Mouse (Mus musculus): ENCODE data around the gene Serpinb1c. TPM values are rescaled to one million over a fixed set of nuclear protein-coding genes. Genes with fewer than 3 reads are reported as not detected.
A peak's percentile ranks its signal among the peaks of the same experiment; 100 is the strongest.

The Serpinb1c gene
- polyA plus RNA-seq, 1 experiment = not detected

GRCm38 (mm10) chr13:32924578-32925360 lies 26.8 kb upstream of the Serpinb1c start:
- no peaks in the 10 kb centered on the region for H3K36me3 ChIP-seq (ENCODE audit: control insufficient read depth, insufficient read depth, low read length)
- H3K27me3 ChIP-seq (ENCODE audit: control insufficient read depth, insufficient read depth, low read length) = no peaks in the 10 kb centered on the region
- DNase-seq = no peak
- H3K4me1 ChIP-seq (replicated peaks; ENCODE audit: control insufficient read depth, insufficient read depth, low read length) = peaks cover 5% of the 10 kb centered on the region
- no peak overlapping the region for H3K27ac ChIP-seq (ENCODE audit: control insufficient read depth, insufficient read depth, low read length)
- WGBS = 88% methylated on average over 7 of the region's 7 CpGs
- no peak for TF ChIP-seq POLR2A (IDR thresholded peaks at IDR 0.05; ENCODE audit: control insufficient read depth, extremely low read depth, insufficient read depth, low read length, poor library complexity)
- no peak for TF ChIP-seq CTCF (IDR thresholded peaks at IDR 0.05; ENCODE audit: borderline replicate concordance, control insufficient read depth, extremely low read depth, insufficient read depth, low read length, poor library complexity)
- no peak overlapping the region for H3K4me3 ChIP-seq (ENCODE audit: control insufficient read depth, insufficient read depth, low read length)

- no peak for DNase-seq
- Histone ChIP-seq H3K27me3 (ENCODE audit: control insufficient read depth, insufficient read depth, low read length) (no peaks in the 10 kb centered on the region), H3K4me1 (replicated peaks; ENCODE audit: control insufficient read depth, insufficient read depth, low read length) (no peaks in the 10 kb centered on the region), H3K36me3 (ENCODE audit: control insufficient read depth, insufficient read depth, low read length) (no peaks in the 10 kb centered on the region), H3K27ac (ENCODE audit: control insufficient read depth, insufficient read depth, low read length) (no peak overlapping the region), H3K4me3 (ENCODE audit: control insufficient read depth, insufficient read depth, low read length) (no peak overlapping the region)
- TF ChIP-seq CTCF (IDR thresholded peaks at IDR 0.05; ENCODE audit: borderline replicate concordance, control insufficient read depth, extremely low read depth, insufficient read depth, low read length, poor library complexity) (no peak), POLR2A (IDR thresholded peaks at IDR 0.05; ENCODE audit: control insufficient read depth, extremely low read depth, insufficient read depth, low read length, poor library complexity) (no peak)
These were observed 24.6 kb upstream of the Serpinb1c start for GRCm38 (mm10) chr13:32922622-32923021.

- no peak for DNase-seq
- Histone ChIP-seq H3K36me3 (ENCODE audit: control insufficient read depth, insufficient read depth, low read length) (no peaks in the 10 kb centered on the region), H3K27me3 (ENCODE audit: control insufficient read depth, insufficient read depth, low read length) (no peaks in the 10 kb centered on the region), H3K4me3 (ENCODE audit: control insufficient read depth, insufficient read depth, low read length) (no peak overlapping the region), H3K4me1 (replicated peaks; ENCODE audit: control insufficient read depth, insufficient read depth, low read length) (no peaks in the 10 kb centered on the region), H3K27ac (ENCODE audit: control insufficient read depth, insufficient read depth, low read length) (no peak overlapping the region)
- TF ChIP-seq POLR2A (IDR thresholded peaks at IDR 0.05; ENCODE audit: control insufficient read depth, extremely low read depth, insufficient read depth, low read length, poor library complexity) (no peak), CTCF (IDR thresholded peaks at IDR 0.05; ENCODE audit: borderline replicate concordance, control insufficient read depth, extremely low read depth, insufficient read depth, low read length, poor library complexity) (no peak)
These were observed 14.9 kb upstream of the Serpinb1c start for GRCm38 (mm10) chr13:32912770-32913380.

GRCm38 (mm10) chr13:32908182-32908581 lies 10.2 kb upstream of the Serpinb1c start:
- Histone ChIP-seq H3K27me3 (ENCODE audit: control insufficient read depth, insufficient read depth, low read length) (no peaks in the 10 kb centered on the region), H3K27ac (ENCODE audit: control insufficient read depth, insufficient read depth, low read length) (no peak overlapping the region), H3K36me3 (ENCODE audit: control insufficient read depth, insufficient read depth, low read length) (no peaks in the 10 kb centered on the region), H3K4me1 (replicated peaks; ENCODE audit: control insufficient read depth, insufficient read depth, low read length) (no peaks in the 10 kb centered on the region), H3K4me3 (ENCODE audit: control insufficient read depth, insufficient read depth, low read length) (no peak overlapping the region)
- TF ChIP-seq CTCF (IDR thresholded peaks at IDR 0.05; ENCODE audit: borderline replicate concordance, control insufficient read depth, extremely low read depth, insufficient read depth, low read length, poor library complexity) (no peak), POLR2A (IDR thresholded peaks at IDR 0.05; ENCODE audit: control insufficient read depth, extremely low read depth, insufficient read depth, low read length, poor library complexity) (no peak)
- no peak for DNase-seq
- 13% methylated on average over 3 of the region's 3 CpGs for WGBS

- WGBS = 32% methylated on average over 8 of the region's 8 CpGs
- H3K36me3 ChIP-seq (ENCODE audit: control insufficient read depth, insufficient read depth, low read length) = no peaks in the 10 kb centered on the region
- no peaks in the 10 kb centered on the region for H3K4me1 ChIP-seq (replicated peaks; ENCODE audit: control insufficient read depth, insufficient read depth, low read length)
- TF ChIP-seq POLR2A (IDR thresholded peaks at IDR 0.05; ENCODE audit: control insufficient read depth, extremely low read depth, insufficient read depth, low read length, poor library complexity) (no peak), CTCF (IDR thresholded peaks at IDR 0.05; ENCODE audit: borderline replicate concordance, control insufficient read depth, extremely low read depth, insufficient read depth, low read length, poor library complexity) (peak; percentile 83; the same call in 1 of the 2 replicates)
- no peaks in the 10 kb centered on the region for H3K27me3 ChIP-seq (ENCODE audit: control insufficient read depth, insufficient read depth, low read length)
- H3K27ac ChIP-seq (ENCODE audit: control insufficient read depth, insufficient read depth, low read length) = no peak overlapping the region
- peak; percentile 84 for DNase-seq
- H3K4me3 ChIP-seq (ENCODE audit: control insufficient read depth, insufficient read depth, low read length) = no peak overlapping the region
These were observed 5.3 kb upstream of the Serpinb1c start for GRCm38 (mm10) chr13:32903211-32903873.

GRCm38 (mm10) chr13:32902481-32903015 lies 4.5 kb upstream of the Serpinb1c start:
- TF ChIP-seq CTCF (IDR thresholded peaks at IDR 0.05; ENCODE audit: borderline replicate concordance, control insufficient read depth, extremely low read depth, insufficient read depth, low read length, poor library complexity) (no peak), POLR2A (IDR thresholded peaks at IDR 0.05; ENCODE audit: control insufficient read depth, extremely low read depth, insufficient read depth, low read length, poor library complexity) (no peak)
- no peaks in the 10 kb centered on the region for H3K36me3 ChIP-seq (ENCODE audit: control insufficient read depth, insufficient read depth, low read length)
- 19% methylated on average over 4 of the region's 4 CpGs for WGBS
- no peak overlapping the region for H3K27ac ChIP-seq (ENCODE audit: control insufficient read depth, insufficient read depth, low read length)
- no peaks in the 10 kb centered on the region for H3K4me1 ChIP-seq (replicated peaks; ENCODE audit: control insufficient read depth, insufficient read depth, low read length)
- H3K27me3 ChIP-seq (ENCODE audit: control insufficient read depth, insufficient read depth, low read length) = no peaks in the 10 kb centered on the region
- peak; percentile 66 for DNase-seq
- H3K4me3 ChIP-seq (ENCODE audit: control insufficient read depth, insufficient read depth, low read length) = no peak overlapping the region

Data from thymus, adult 2 months (tissue).